Mouse (Mus musculus) stomach, postnatal 0 days (tissue): Measurements from ENCODE around the gene Snx22.

ENCODE experiments used
- CTCF ChIP-seq: IDR thresholded peaks from 2 replicates; pipeline ENCODE4 v1.5.1; 2016; ENCODE audit warnings: antibody characterized with exemption, low read depth, mild to moderate bottlenecking, moderate library complexity
- EP300 ChIP-seq: optimal IDR thresholded peaks from 2 replicates; pipeline ENCODE3; 2016; ENCODE audit warnings: antibody characterized with exemption

- TF ChIP-seq CTCF (peak; percentile 82), EP300 (no peak)
These were observed 2.0 kb downstream of the Snx22 start for GRCm38 (mm10) chr9:66067542-66067941.
